Mouse (Mus musculus) adrenal gland, postnatal 14 days (tissue): ENCODE results near the gene Npm1. TPM values are rescaled to one million over a fixed set of nuclear protein-coding genes. Genes with fewer than 3 reads are reported as not detected.

Experiments
- DNase-seq: peaks from one replicate; pipeline ENCODE4 v3.0.0; 2021; ENCODE audit warnings: mixed read lengths
- long read RNA-seq, 2 experiments: library from polyadenylated mRNA; stranded (forward); transcript quantifications; one replicate each; pipeline ENCODE4 v2.0.0; 2021
- total RNA-seq: library from RNA; stranded (reverse); gene quantifications from 2 replicates; pipeline ENCODE4 v1.2.3, GENCODE M21; 2021

Npm1 gene
- 351 and 422 TPM in 2 replicates for total RNA-seq
- long read RNA-seq, experiment 1, transcript Npm1-201 (11 exons, 1,633 nt) = major isoform, 220 of 253 reads
- long read RNA-seq, experiment 1, transcript Npm1-204 (10 exons, 1,157 nt) = minor isoform, 23 of 253 reads
- long read RNA-seq, experiment 1, partial matches to known transcripts = 5 of 253 reads
- long read RNA-seq, experiment 1, other reads (novel, unspliced or antisense) = 4 of 253 reads
- long read RNA-seq, experiment 2, transcript Npm1-204 (10 exons, 1,157 nt) = minor isoform, 17 of 180 reads
- long read RNA-seq, experiment 2, transcript Npm1-201 (11 exons, 1,633 nt) = major isoform, 143 of 180 reads
- long read RNA-seq, experiment 2, partial matches to known transcripts = 15 of 180 reads
- long read RNA-seq, experiment 2, other reads (novel, unspliced or antisense) = 4 of 180 reads

- peak; percentile 100 for DNase-seq
These were observed at the start of gene Npm1 for GRCm38 (mm10) chr11:33162998-33163506. Gene Npm1, minus strand, starts transcription at chr11:33163206.

DNA sequence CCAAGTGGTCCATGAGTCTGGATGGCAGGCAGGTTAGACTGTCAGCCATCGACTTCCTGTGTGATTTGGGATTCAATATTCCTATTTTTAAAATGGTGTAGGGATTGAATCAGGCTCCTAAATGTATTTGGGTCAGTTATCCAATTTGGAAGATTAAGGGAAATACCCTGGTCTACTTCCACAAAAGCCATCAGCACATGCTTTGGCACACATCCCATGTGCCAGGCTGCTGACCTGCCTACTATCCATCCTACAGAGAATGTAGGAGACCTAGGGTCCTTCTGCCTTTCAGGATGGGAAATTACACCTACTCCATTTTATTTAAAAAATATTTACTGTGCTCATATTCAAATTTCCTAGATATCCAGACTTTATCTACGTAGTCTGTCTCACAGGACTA is 44.4 kb upstream of the Npm1 start:
- no peak for DNase-seq

GRCm38 (mm10) chr11:33204966-33205365 is 42.0 kb upstream of the Npm1 start:
- DNase-seq = no peak

DNA sequence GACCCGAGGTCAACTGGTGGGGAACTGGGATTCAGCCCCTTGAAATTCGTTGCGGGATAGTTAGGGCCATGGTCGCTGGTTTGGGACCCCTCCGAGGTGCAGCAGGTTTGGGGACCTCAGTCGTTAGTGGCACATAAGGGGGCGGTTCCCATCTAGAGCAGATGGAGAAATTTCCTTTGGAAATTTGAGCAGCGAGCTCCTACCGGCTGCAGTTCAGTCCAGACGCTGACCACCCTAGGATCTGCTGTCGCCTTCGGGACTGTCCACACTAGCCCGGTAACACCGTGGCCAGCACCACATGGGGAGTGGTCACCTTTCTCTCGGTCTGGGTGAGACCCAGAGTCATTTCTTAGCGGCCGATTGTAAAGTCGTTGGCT is 41.3 kb upstream of the Npm1 start:
- DNase-seq = peak; percentile 4

- peak; percentile 40 for DNase-seq
These were observed 40.6 kb upstream of the Npm1 start, which contains the start of gene Tlx3 for GRCm38 (mm10) chr11:33203383-33204328. Gene Tlx3, minus strand, starts transcription at chr11:33203589.

- DNase-seq = peak; percentile 11
These were observed 40.0 kb upstream of the Npm1 start for GRCm38 (mm10) chr11:33202972-33203371.

GRCm38 (mm10) chr11:33202296-33202695 is 39.3 kb upstream of the Npm1 start:
- peak; percentile 11 for DNase-seq

DNA sequence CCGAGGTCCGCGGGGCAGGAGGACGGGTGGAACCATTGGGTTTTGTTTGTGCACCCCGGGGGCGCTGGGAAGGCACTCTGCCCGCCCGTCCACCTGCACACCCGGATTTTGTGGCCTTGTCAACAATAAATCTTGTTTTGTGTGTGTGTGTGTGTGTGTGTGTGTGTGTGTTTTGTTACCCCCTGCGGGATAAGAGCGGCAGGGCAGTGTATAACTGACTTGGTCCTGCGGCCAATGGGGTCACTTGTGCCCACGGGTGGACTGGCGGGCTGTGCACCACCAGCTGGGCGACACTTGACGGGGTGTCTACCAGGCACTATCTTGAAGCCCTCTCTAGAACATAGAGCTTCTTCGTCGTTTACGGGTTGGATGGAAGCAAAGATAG is 38.6 kb upstream of the Npm1 start:
- DNase-seq = no peak

DNA sequence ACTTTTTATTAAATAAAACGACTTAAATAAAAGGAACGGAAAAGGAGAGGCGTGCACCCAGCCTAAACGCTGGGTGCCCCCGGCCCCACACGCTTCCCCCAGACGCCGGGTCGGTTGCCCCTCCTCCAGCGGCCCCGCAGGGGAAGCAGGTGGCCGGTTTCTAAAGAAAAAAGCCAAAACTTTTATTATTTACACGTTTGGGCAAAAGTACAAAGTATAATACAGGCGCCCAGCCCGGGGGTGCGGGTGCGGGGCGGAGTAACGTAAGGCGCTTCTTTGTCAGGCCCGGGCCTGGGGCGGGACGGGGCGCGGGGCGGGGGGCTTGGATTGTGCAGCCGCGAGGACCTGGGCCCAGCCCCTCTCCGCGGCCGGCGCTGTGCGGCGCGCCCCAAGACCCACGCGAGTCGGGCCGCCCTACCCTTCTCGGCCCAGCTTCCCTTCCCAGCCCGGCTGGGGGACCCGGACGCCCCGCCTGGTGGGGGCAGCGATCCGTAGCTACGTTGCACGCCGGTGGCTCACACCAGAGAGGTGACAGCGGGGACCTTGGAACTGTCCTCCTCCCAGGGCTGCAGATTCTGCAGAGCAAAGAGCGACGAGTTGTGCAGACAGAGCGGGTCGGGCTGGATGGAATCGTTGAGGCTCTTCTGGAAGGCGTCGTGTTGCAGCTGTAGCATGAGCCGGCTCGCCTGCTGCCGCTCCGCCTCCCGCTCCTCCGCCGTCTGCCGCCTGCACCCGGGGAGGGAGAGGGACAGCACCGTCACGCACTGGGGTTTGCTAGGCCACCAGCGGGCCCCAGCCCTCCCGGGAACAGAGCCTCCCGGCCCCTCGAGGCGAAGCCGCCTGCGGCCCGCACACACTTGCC is 38.0 kb upstream of the Npm1 start:
- peak; percentile 44 for DNase-seq

GRCm38 (mm10) chr11:33199906-33200763 is 37.1 kb upstream of the Npm1 start:
- peak; percentile 22 for DNase-seq

DNA sequence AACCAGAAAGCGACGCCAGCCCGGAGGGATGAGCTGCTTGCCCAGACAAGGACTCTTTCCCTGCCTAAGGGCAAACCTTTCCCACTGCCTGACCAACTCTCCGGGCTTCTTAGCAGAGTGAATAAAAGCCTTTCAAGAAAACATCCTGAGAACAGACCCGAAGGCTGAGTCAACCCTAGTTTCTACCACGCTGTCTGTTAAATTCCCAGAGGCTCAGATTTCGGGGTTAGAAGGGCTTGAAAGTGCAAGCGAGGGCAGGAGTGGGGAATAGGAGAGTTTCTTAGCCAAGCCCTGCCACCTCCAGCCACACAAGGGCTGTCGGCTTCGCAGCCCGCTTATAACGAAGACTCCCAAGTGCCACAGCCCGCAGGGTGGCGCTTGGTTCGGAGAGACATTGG is 36.1 kb upstream of the Npm1 start:
- DNase-seq = peak; percentile 7

GRCm38 (mm10) chr11:33198351-33199116 is 35.5 kb upstream of the Npm1 start:
- DNase-seq = no peak

- no peak for DNase-seq
These were observed 34.7 kb upstream of the Npm1 start for GRCm38 (mm10) chr11:33197673-33198072.

DNA sequence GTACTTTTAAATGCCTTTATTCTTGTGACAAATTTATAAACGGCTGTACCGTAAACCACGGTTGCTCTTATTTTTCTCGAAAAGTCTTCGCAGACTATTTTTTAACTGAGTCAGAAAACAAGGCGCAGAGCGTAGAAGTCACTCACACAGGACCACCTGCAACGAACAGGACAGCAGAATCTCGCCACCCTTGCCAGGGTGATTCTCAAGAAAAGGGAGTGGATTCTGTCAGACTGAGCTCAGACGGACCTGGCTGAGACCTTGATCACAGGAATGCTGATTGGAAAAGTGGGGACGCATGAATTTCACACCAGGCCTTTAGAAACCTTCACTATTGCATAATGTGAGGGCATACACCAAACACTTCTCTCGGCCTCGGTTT is 34.1 kb upstream of the Npm1 start:
- DNase-seq = no peak

DNA sequence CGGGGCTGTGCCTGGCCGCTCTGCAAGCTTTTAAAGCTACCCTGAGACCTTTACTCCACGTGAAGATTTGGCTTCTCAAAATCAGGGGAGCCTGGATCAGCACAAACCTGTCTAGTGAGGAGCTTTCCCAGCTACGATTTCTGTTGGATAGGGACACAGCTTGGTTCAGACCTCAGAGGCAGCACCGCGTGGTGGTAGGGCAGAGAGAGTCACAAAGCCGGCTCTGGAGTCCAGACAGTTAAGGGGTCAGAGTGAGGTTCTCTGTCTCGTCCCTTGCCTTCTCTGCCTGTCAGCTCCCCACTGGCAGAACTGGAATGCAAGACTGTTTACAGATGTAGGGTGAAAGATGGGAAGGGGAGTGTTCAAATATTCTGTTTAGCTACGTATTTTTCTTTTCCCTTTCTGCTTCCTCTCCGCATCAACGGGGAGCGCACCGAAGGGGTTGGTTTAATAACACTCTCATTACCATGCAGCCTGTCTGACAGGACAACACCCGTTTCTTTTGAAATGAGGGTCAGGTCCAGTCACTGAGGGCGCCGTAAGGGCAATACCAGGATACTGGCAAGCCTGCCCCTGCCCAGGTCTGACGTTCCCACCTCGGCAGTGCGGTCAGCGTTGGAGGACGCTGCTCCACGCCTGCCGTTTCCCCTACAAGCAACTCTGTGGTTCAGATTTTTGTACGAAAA is 33.6 kb upstream of the Npm1 start:
- no peak for DNase-seq

DNA sequence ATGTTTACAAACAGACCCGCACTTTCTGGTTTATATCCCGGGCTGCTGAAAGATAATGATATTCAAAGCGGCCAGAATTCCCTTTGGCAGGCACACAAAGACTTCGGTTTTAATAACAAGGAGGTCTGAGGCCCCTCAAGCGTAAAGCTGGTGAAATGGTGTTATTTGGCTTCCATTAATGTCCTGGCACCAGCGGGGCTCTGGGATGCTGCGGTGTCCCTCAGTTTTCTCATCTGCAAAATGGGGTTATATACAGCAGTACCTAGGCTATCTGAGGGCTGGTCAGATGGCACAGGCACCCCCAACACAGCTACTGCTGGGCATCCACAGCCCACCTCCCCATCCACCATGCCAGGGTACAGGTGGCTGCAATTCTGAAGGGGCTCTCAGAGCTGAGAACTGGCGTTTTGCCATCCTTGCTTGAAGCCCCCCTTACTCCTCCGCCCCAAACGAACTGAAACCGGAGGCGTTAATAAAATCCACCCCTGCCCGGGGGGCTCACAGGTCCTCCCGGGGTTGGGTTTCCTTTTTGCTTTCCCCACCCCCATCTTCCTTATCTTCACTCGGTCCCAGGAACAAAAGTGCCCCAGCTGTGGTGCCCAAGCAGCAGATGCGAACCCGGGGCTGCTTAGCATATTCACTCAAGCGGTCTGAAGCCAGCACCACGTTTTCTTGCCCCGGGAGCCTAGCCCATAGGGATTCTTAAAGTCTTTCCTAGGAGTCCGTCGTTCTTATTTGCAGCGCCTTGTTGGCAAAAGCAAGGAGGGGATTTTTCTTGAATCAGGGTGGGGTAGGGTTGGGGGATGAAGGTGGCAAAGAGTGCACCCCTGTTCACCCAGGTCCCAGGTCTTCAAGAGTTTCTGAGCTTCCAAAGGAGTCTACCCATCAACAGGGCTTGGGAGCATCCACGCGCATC is 32.8 kb upstream of the Npm1 start:
- DNase-seq = no peak

GRCm38 (mm10) chr11:33195061-33195460 is 32.1 kb upstream of the Npm1 start:
- no peak for DNase-seq

DNA sequence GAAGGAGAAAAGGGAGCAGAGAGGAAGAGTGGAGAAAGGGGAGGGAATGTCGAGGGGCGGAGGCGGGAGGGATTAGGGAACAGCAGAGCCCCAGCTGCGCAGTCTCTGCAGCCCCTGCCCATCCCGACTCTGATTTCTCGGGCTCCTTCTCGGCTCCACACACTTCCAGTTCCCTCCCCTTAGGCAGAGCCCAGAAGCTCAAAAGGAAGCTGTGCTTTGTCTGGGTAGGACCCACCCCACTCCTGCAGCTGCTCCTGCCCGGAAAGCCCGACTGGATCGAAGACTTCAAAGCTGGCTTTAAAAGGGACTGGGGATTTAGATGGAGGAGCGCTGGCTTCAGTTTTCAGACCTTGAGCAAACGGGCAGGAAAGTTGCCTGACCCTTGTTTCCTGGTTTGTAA is 30.7 kb upstream of the Npm1 start:
- DNase-seq = no peak
